Mouse (Mus musculus) embryonic facial prominence, embryonic 10.5 days (tissue): Measurements from ENCODE around the gene Nfic. TPM values are rescaled to one million over a fixed set of nuclear protein-coding genes. Genes with fewer than 3 reads are reported as not detected.

Experiments
- DNase-seq: peaks from one replicate; pipeline ENCODE4 v3.0.0-alpha.2; 2017; ENCODE audit warnings: low spot score
- H3K27ac ChIP-seq: fragments of 300-500 bp; sonication (generic); replicated peaks from 2 replicates; pipeline ENCODE4 v1.5.1; 2016; ENCODE audit warnings: mild to moderate bottlenecking
- H3K27me3 ChIP-seq: fragments of 300-500 bp; sonication (generic); replicated peaks from 2 replicates; pipeline ENCODE4 v1.6.1; 2016; ENCODE audit warnings: low read depth, mild to moderate bottlenecking; ENCODE audit not compliant: poor library complexity, severe bottlenecking
- H3K36me3 ChIP-seq: fragments of 300-500 bp; sonication (generic); replicated peaks from 2 replicates; pipeline ENCODE4 v1.6.1; 2016; ENCODE audit warnings: mild to moderate bottlenecking, moderate library complexity
- H3K4me1 ChIP-seq: fragments of 300-500 bp; sonication (generic); 2 replicates; pipeline ENCODE4 v1.6.1; 2016
- H3K4me3 ChIP-seq: fragments of 300-500 bp; sonication (generic); 2 replicates; pipeline ENCODE4 v1.5.1; 2016; ENCODE audit warnings: mild to moderate bottlenecking, moderate library complexity
- H3K9me3 ChIP-seq: fragments of 300-500 bp; sonication (generic); 2 replicates; pipeline ENCODE4 v1.6.1; 2016; ENCODE audit warnings: mild to moderate bottlenecking
- WGBS: fragments of 180-500 bp; shearing (Covaris S2); methylation state at CpG from one replicate; pipeline ENCODE4 v1.1.7; 2016; 5-methylcytosine and 5-hydroxymethylcytosine counted together
- polyA plus RNA-seq: library from polyadenylated mRNA; unstranded; fragments of >200 nt; fragmentation: Nextera tagmentation; extraction: Ambion mirVana; gene quantifications from 2 replicates; pipeline ENCODE4 v1.2.1, GENCODE M21; 2016

Nfic gene
- polyA plus RNA-seq, 1 experiment from 2014 or later = 20.2 TPM

DNA sequence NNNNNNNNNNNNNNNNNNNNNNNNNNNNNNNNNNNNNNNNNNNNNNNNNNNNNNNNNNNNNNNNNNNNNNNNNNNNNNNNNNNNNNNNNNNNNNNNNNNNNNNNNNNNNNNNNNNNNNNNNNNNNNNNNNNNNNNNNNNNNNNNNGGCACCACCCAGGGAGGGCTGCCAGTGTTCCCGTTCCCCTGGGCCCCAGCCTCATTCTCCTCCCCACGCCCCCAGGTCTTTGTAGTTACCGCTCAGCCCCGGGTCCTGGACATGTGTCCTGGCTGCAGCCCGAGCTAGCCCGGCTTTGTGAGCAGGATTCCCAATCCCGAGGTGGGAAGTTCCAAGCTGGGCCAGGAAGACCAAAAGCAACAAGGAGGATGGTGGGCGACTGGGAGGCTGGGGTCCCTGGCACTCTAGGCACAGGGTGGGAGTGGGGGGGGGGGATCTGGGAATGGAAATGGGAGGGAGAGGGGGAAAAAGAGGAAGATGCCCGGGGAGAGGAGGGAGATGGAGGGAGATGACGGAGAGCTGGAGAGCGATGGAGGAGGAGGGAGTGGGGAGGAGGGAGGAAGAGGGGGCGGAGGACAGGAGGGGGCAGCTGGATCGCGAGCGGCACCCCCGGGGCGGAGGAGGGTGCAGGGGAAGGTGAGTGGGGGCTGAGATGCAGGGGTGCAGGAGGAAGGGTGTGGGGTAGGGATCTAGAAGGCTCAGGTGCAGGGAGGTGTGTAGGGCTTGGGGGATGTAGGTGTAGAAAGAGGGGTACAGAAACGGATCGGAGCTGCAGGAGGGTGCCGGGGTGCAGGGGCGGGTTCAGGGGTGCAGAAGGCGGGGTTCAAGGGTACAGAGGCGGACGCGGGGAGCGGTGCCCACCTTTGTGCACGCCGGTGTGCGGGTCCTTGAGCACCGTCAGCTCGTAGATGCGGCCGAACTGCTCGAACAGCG lies 26.4 kb upstream of the Nfic start:
- peaks cover 57% of the 10 kb centered on the region for H3K27me3 ChIP-seq
- H3K27ac ChIP-seq = peak overlapping the region; percentile 44; the same call in 1 of the 2 replicates
- H3K4me1 ChIP-seq = peaks cover 26% of the 10 kb centered on the region
- no peaks in the 10 kb centered on the region for H3K9me3 ChIP-seq
- WGBS = 5% methylated on average over 35 of the region's 35 CpGs
- H3K36me3 ChIP-seq = peaks cover 11% of the 10 kb centered on the region
- no peak for DNase-seq
- peak overlapping the region; percentile 59 for H3K4me3 ChIP-seq

DNA sequence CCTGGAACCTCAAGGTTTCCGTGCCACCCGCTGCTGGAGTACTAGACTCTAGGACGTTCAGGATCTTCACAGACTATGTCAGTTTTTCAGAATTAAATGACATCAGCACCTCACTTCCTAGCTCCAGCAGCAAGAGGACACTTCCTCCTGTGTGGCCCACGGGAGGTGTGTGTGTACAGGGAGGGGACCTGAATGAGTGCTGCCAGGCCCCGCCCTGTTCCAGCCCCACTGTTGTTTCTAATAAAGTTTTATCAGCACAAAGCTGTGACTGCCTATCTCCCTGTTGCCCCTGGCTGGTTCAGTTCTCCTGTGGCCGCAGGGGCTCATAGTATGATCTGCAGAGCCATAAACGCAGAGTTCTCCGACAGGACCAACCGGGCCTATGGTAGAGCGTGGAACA lies 19.0 kb upstream of the Nfic start:
- Histone ChIP-seq H3K4me3 (no peak overlapping the region), H3K9me3 (no peaks in the 10 kb centered on the region), H3K4me1 (peaks cover 30% of the 10 kb centered on the region), H3K36me3 (no peaks in the 10 kb centered on the region), H3K27ac (no peak overlapping the region), H3K27me3 (peaks cover 95% of the 10 kb centered on the region)
- DNase-seq = no peak
- WGBS = 87% methylated on average over 10 of the region's 10 CpGs

DNA sequence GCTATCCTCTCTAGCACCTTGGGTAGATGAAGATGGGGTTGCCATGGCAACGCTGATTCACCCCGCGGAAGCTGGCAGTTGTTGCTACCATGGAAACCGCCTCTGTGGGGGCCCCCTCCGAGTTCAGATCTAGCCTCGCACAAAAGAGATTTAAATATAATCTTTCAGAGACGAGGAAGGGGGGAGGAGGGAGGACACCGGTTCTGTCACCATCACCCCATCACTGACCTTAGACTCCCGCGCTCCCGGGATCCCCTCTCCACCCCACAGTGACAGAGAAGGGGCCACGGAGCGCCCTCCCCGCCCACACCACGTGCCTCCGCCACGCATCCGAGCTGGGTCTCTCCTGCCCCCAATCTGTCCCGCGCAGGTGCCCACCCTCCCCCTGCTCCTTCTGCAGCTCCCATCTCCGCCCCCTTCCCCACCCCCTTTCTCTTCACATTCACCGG lies 17.6 kb upstream of the Nfic start:
- Histone ChIP-seq H3K27ac (no peak overlapping the region; the same call in 1 of the 2 replicates), H3K27me3 (peaks cover 99% of the 10 kb centered on the region), H3K9me3 (no peaks in the 10 kb centered on the region), H3K36me3 (no peaks in the 10 kb centered on the region), H3K4me3 (peak overlapping the region; percentile 47), H3K4me1 (peaks cover 30% of the 10 kb centered on the region)
- WGBS = 2% methylated on average over 22 of the region's 22 CpGs
- peak; percentile 50 for DNase-seq

DNA sequence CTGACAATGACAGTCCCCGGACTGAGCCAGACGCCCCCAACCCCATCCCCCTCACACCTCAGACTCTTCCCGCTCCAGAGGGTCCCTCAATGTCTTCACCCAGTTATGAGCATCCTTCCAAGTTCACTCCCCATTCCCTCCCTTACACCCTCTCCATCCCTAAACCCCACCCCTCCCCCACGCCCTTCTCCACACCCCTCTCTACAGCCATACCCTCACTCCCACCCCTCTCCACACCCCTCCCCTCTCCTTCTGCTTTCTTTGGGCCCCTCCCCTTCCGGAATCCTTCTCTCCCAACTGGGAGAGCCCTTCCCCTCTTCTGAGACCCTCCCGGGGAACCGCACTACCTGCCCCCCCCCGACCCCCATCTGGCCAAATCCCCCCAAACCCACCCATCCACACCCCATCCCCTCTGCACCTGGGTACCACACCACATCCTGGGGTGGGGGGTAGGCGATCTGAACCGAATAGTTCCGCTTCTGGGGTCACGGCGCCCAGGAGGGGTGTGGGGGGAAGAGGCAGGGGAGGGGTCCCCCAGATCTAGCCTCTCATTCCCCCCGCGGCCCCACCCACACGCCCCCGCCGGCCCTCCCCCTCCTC lies 17.1 kb upstream of the Nfic start:
- Histone ChIP-seq H3K4me3 (peak overlapping the region; percentile 47), H3K36me3 (no peaks in the 10 kb centered on the region), H3K27me3 (peaks cover 99% of the 10 kb centered on the region), H3K9me3 (no peaks in the 10 kb centered on the region), H3K4me1 (peaks cover 28% of the 10 kb centered on the region), H3K27ac (peak overlapping the region; percentile 40; the same call in 1 of the 2 replicates)
- DNase-seq = no peak
- WGBS = 5% methylated on average over 18 of the region's 18 CpGs

DNA sequence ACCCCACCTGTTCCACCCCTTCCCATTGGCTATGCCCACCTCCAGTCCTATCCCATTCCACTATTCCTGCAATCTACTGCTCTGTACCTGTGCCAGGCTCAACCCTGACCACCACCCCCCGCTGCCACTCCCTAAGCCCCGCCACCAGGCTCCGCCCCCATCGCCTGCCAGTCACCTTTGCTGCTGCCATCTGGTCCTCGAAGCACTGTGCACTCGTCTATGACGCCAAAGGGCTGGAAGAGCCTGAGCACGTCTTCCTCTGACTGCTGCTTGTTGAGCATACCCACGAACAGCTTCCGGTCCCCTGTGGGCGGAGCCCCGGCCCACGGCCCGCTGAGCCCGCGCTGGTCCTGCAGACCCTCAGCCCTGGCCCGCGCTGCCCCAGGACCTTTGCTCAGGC lies 15.0 kb upstream of the Nfic start:
- H3K4me3 ChIP-seq = no peak overlapping the region
- 0 out of 2 replicates have a peak overlapping the region, but pooled peaks have one; percentile 45 for H3K27ac ChIP-seq
- no peak for DNase-seq
- WGBS = 57% methylated on average over 18 of the region's 18 CpGs
- peaks cover 99% of the 10 kb centered on the region for H3K27me3 ChIP-seq
- H3K9me3 ChIP-seq = no peaks in the 10 kb centered on the region
- H3K4me1 ChIP-seq = peaks cover 22% of the 10 kb centered on the region
- no peaks in the 10 kb centered on the region for H3K36me3 ChIP-seq

DNA sequence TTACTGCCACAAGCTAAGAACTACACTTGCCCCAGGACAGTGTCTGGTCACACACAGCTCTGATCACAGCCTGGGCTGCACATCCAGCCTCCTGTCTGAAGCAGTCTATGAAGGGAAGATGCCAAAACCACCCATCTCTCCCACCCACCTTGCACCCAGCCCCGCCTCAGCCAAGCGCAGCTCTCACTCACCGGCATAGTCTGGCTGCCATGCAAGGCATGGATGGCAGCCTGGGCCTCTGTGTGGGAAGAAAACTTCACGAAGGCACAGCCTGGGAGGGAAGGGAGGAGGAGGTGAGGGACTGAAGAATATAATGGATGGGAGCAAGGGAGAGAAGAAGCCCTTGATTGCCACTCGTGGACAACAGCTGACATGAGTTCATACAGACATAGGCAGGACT lies 13.8 kb upstream of the Nfic start:
- peaks cover 99% of the 10 kb centered on the region for H3K27me3 ChIP-seq
- DNase-seq = no peak
- H3K27ac ChIP-seq = no peak overlapping the region
- no peaks in the 10 kb centered on the region for H3K36me3 ChIP-seq
- 79% methylated on average over 5 of the region's 5 CpGs for WGBS
- H3K4me3 ChIP-seq = no peak overlapping the region
- H3K9me3 ChIP-seq = no peaks in the 10 kb centered on the region
- peaks cover 34% of the 10 kb centered on the region for H3K4me1 ChIP-seq

DNA sequence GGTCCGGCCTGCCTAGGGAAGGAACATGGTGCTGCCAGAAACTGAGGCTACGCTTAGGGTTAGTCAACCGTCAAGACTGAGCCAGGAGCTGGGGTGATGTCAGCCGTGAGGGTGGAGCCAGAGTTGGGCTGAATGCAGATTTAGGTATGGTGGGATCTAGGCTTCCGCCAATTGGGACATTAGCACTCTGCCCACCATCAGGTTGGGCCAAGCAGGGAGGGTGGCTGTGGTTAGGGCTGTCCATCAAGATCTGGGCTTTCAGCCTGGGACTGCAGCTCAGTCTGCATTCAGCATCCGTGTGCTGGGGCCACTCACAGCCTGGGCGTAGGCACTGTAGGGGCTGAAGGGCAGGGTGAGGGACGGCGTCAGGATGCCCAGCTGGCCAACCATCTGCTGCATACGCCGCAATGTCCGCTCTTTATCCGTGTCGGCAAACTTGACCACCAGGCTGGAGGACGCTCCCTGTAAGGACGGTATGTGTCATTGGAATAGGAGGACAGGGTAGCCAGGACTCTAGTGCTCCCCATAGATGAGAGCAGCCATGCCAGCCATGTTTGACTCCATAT lies 12.3 kb upstream of the Nfic start:
- H3K4me3 ChIP-seq = no peak overlapping the region
- no peaks in the 10 kb centered on the region for H3K9me3 ChIP-seq
- no peak overlapping the region for H3K27ac ChIP-seq
- H3K36me3 ChIP-seq = no peaks in the 10 kb centered on the region
- no peak for DNase-seq
- H3K27me3 ChIP-seq = peaks cover 99% of the 10 kb centered on the region
- WGBS = 87% methylated on average over 16 of the region's 16 CpGs
- peaks cover 33% of the 10 kb centered on the region for H3K4me1 ChIP-seq

DNA sequence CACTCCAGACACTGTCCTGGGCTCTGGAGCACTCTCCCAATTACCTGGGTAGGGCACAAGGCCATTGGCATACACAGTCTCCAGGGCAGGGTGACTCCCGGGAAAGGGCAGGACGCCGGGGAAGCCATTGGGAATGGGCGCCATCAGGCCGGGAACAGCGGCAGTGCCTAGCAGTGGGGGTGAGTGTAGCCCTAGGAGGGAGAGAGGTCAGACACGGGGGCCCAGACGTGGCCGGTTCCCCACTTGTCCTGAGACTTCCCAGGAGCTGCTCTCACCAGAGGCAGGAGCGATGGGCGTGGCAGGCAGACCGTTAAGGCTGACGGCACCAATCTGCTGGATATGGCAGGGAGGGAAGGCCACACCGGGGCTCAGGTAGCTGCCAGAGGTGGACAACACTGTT lies 11.4 kb upstream of the Nfic start:
- H3K36me3 ChIP-seq = no peaks in the 10 kb centered on the region
- 70% methylated on average over 14 of the region's 14 CpGs for WGBS
- H3K4me3 ChIP-seq = no peak overlapping the region
- no peaks in the 10 kb centered on the region for H3K9me3 ChIP-seq
- peaks cover 99% of the 10 kb centered on the region for H3K27me3 ChIP-seq
- no peak overlapping the region for H3K27ac ChIP-seq
- peaks cover 28% of the 10 kb centered on the region for H3K4me1 ChIP-seq
- DNase-seq = no peak

DNA sequence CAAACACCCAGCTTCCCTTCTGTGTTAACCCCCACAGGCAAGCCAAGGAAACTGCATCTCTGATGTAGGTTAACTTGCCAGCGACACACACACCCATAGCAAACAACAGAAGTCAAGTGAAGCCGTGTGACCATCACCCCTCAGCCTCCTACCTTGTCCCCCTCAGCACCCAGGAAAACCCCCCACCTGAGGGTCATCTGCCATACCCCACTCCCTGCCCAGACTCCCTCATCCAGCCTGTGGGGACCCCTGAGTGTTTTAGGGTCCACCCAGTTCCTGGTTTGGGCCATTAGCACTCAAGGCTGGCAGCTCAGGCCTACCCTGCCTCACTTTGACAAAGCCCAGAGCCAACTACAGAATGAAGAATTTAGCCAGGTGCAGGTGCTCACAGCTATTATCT lies 10.6 kb upstream of the Nfic start:
- DNase-seq = no peak
- Histone ChIP-seq H3K4me1 (peaks cover 27% of the 10 kb centered on the region), H3K36me3 (no peaks in the 10 kb centered on the region), H3K4me3 (0 out of 2 replicates have a peak overlapping the region, but pooled peaks have one; percentile 2), H3K9me3 (no peaks in the 10 kb centered on the region), H3K27ac (no peak overlapping the region), H3K27me3 (peaks cover 99% of the 10 kb centered on the region)
- WGBS = 77% methylated on average over 2 of the region's 2 CpGs

DNA sequence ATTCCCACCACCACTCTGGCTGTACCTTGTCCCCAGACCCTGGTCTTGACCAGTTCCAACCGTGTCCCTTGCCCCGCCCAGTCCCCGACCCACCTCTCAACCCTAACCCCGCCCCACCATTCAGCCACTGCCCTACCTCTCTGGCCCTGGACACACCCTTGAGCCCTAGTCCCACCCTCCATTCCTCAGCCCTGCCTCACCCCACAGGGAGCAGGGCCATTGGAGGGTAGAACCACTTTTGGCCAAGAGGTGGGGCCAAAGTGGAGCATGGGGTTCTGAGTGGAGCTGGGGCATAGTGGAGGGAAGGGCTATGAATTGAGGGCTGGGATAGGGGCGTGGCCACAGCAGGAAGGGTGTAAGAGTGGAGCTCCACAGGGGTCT lies 9.8 kb upstream of the Nfic start:
- Histone ChIP-seq H3K36me3 (no peaks in the 10 kb centered on the region), H3K9me3 (no peaks in the 10 kb centered on the region), H3K4me1 (peaks cover 29% of the 10 kb centered on the region), H3K27ac (no peak overlapping the region), H3K27me3 (peaks cover 99% of the 10 kb centered on the region), H3K4me3 (peak overlapping the region; percentile 61)
- 3% methylated on average over 5 of the region's 5 CpGs for WGBS
- DNase-seq = peak; percentile 8

DNA sequence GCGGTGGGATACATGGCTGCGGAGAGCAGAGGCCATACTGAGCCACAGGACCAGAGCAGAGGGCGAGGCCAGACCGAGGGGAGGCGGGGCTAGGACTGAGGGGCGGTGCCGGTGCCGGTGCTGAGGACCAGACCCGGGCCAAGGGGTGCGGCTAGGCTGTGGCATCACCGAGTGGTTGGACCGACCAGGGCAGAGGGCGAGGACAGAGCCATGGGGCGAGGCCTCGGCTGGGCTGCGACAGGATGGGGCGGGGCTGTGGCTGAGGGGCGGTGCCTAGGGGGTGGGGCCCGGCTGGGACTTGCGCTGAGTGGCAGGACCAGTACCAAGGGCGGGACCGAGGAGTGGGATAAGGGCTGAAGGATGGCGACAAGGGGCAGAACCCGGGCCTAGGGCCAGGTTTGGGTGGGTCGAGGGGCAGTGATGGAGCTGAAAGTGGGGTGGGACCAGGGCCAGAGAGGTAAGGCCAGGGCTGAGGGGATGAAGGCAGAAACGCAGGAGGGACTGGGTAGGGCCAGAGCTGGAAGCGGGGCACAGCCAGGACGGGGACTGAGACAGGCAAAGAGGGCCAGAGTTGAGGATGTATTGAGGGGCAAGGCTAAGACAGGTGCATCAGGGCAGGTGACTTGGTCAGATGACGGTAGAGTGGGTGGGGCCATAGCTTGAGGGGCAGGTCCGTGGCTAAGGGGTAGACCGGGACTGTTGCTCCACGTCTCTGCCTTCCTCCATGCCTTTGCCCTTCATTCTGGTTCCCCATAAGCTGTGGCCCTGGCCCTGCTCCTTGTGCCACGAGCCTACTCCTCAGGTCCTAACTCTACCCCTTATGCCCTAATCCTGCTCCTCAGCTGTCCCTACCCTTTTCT lies 9.2 kb upstream of the Nfic start:
- WGBS = 2% methylated on average over 33 of the region's 33 CpGs
- DNase-seq = peak; percentile 86
- peaks cover 30% of the 10 kb centered on the region for H3K4me1 ChIP-seq
- no peaks in the 10 kb centered on the region for H3K9me3 ChIP-seq
- H3K4me3 ChIP-seq = peak overlapping the region; percentile 61
- peaks cover 99% of the 10 kb centered on the region for H3K27me3 ChIP-seq
- H3K27ac ChIP-seq = peak overlapping the region; percentile 73
- H3K36me3 ChIP-seq = no peaks in the 10 kb centered on the region

DNA sequence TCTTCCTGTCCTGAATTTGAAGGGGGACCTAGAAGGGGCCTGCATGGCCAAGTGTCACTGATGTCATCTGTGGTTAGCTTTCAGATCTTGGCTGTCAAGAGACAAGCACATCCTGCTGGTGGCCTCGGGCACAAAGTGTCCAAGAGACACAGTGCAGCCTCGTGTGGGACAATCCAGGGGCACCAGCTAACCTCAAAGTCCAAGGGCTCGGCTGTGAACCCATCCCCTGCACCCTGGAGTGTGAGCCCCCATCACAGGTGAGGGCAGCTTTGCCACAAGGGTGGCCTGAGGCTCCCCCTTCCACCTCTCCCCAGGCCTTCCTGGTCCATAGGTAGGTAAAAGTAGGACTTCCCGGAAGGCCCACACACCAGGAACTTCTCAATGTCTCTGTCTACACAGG lies 8.1 kb upstream of the Nfic start:
- Histone ChIP-seq H3K27me3 (peaks cover 100% of the 10 kb centered on the region), H3K36me3 (no peaks in the 10 kb centered on the region), H3K4me1 (peaks cover 30% of the 10 kb centered on the region), H3K4me3 (no peak overlapping the region; the same call in 1 of the 2 replicates), H3K27ac (no peak overlapping the region), H3K9me3 (no peaks in the 10 kb centered on the region)
- 63% methylated on average over 4 of the region's 4 CpGs for WGBS
- DNase-seq = peak; percentile 7
